Mouse (Mus musculus) lung, adult 2 months (tissue): Measurements from ENCODE around the gene Pick1.

Experiments used
- CTCF ChIP-seq: fragments of 200-500 bp; IDR thresholded peaks from 2 replicates; pipeline ENCODE4 v1.5.1; 2011; ENCODE audit warnings: mild to moderate bottlenecking, low read length, control low read depth; ENCODE audit not compliant: insufficient read depth
- POLR2A ChIP-seq: fragments of 200-500 bp; IDR thresholded peaks from 2 replicates; pipeline ENCODE4 v1.6.1; 2011; ENCODE audit warnings: low read depth, mild to moderate bottlenecking, control low read depth, low read length, borderline replicate concordance; ENCODE audit errors: extremely low read depth

DNA sequence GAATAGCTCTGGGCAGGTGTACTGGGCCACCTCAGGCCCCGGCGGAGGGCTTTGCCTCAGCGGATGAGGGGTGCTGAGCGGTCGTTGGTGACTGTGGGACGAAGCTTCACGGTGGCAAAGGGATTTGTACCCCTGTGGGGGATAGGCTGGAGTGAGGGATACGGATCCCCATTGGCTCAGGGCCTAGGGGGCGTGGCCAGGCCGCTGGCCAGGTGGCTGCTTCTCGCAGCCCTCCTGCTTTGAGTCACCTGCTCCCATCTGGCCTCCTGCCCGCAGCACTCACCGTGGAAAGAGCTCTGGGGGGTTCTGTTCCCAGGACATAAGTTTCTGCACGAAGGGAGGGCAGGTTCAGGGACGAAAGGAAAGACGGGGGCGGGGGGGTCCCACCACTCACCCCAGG lies 29.5 kb downstream of the Pick1 start:
- TF ChIP-seq CTCF (no peak), POLR2A (no peak)
